8 mouse cellular contexts compared by ENCODE assay signal in the genomic region with DNA sequence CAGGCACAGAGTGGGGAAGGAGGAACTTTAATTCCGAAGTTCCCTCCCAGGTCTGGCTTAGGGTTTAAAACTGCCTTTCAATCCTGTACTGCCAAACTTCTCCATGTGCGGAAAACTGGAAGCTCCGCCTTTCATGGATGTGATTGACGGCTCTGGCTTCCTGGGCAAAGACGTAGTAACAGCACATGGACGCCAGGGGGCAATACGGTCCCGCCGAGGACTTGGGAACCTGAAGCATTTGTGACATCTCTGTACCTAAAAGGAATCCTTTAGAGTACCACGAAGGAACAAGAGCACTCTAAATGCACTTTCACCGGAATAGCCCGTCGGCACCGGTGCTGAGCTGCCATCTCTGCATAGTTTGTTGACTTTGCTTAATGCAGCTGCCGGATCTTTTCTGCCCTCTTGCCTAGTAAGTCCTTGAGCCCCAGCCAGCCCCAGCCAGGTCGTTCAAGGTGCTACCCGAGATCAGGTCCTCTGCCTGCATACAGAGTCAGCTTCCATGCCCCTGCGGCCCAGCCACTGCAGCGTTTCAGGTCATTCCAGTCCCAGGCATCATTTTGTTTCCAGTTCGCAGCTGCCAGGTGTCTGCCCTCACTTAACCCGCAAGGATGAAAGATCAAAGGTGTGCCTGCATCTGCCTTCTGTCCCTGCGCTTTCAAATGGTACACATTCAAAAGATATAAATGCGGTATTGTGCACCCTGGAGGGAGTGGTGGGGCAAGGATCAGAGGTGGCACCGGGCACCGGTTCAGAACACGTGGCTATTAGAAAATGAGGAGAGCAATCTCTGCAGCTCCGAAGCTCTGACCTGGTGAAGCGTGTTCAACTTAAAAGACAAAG.
A peak's percentile ranks its signal among the peaks of the same experiment; 100 is the strongest.
DNase-seq lines count a peak whose midpoint lies in the region; ATAC-seq and TF ChIP-seq lines count a peak whose summit lies in the region.

No protein-coding gene starts in this region.

- no peak for TF ChIP-seq EP300 in heart, postnatal 0 days (IDR thresholded peaks at IDR 0.05; ENCODE audit: low read depth)

- no peaks in the 10 kb centered on the region for H3K36me3 ChIP-seq in forebrain, embryonic 12.5 days (replicated peaks)
- H3K36me3 ChIP-seq in heart, postnatal 0 days (replicated peaks; ENCODE audit: control insufficient read depth, insufficient read depth, low read length) = no peaks in the 10 kb centered on the region
- no peaks in the 10 kb centered on the region for H3K36me3 ChIP-seq in liver, embryonic 15.5 days (replicated peaks)
- no peaks in the 10 kb centered on the region for H3K36me3 ChIP-seq in neural tube, embryonic 13.5 days

- no peaks in the 10 kb centered on the region for H3K9me3 ChIP-seq in forebrain, embryonic 12.5 days
- H3K9me3 ChIP-seq in heart, postnatal 0 days (replicated peaks; ENCODE audit: control insufficient read depth, low read length) = no peaks in the 10 kb centered on the region
- no peaks in the 10 kb centered on the region for H3K9me3 ChIP-seq in liver, embryonic 15.5 days (replicated peaks)
- H3K9me3 ChIP-seq in neural tube, embryonic 13.5 days = no peaks in the 10 kb centered on the region

- H3K4me1 ChIP-seq in forebrain, embryonic 12.5 days = peaks cover 8% of the 10 kb centered on the region; the same call in 1 of the 2 replicates
- H3K4me1 ChIP-seq in heart, postnatal 0 days (ENCODE audit: control insufficient read depth, insufficient read depth) = no peaks in the 10 kb centered on the region
- no peaks in the 10 kb centered on the region; the same call in 1 of the 2 replicates for H3K4me1 ChIP-seq in liver, embryonic 15.5 days (replicated peaks)
- peaks cover 9% of the 10 kb centered on the region for H3K4me1 ChIP-seq in neural tube, embryonic 13.5 days (replicated peaks)

- DNase-seq in CD4-positive, CD25-positive, alpha-beta regulatory T cell, adult 2 months (ENCODE audit: low read depth, low spot score) = peak; percentile 78
- DNase-seq in c-Kit-positive CD71-negative TER-119-negative erythroid progenitor cells, embryonic 14.5 days (ENCODE audit: low read depth) = peak; percentile 35
- DNase-seq in heart, postnatal 0 days (ENCODE audit: low spot score) = peak; percentile 71
- DNase-seq in kidney, postnatal 36 days = peak; percentile 81 to 90
- DNase-seq in telencephalon, adult 2 months (ENCODE audit: low read depth, low spot score) = peak; percentile 42

- peak; percentile 75 for ATAC-seq in forebrain, embryonic 12.5 days (ENCODE audit: low FRiP score)
- peak; percentile 78 for ATAC-seq in heart, postnatal 0 days (ENCODE audit: insufficient read depth, low read depth)
- no peak for ATAC-seq in liver, embryonic 15.5 days (ENCODE audit: insufficient read depth)
- peak; percentile 70 for ATAC-seq in neural tube, embryonic 13.5 days (ENCODE audit: low read depth)

- peak overlapping the region; percentile 54 for H3K4me2 ChIP-seq in forebrain, embryonic 12.5 days
- H3K4me2 ChIP-seq in heart, postnatal 0 days (ENCODE audit: low read depth, low read length) = peak overlapping the region; percentile 43
- H3K4me2 ChIP-seq in liver, embryonic 15.5 days = peak overlapping the region; percentile 32
- peak overlapping the region; percentile 59 for H3K4me2 ChIP-seq in neural tube, embryonic 13.5 days

- H3K27ac ChIP-seq in forebrain, embryonic 12.5 days = no peak overlapping the region
- H3K27ac ChIP-seq in heart, postnatal 0 days (ENCODE audit: low read depth) = no peak overlapping the region
- H3K27ac ChIP-seq in liver, embryonic 15.5 days (replicated peaks) = no peak overlapping the region
- no peak overlapping the region for H3K27ac ChIP-seq in neural tube, embryonic 13.5 days (replicated peaks)

- peaks cover 15% of the 10 kb centered on the region for H3K27me3 ChIP-seq in forebrain, embryonic 12.5 days
- H3K27me3 ChIP-seq in heart, postnatal 0 days (ENCODE audit: control insufficient read depth, insufficient read depth, low read length) = peaks cover 6% of the 10 kb centered on the region; the same call in 1 of the 2 replicates
- H3K27me3 ChIP-seq in liver, embryonic 15.5 days = peaks cover 20% of the 10 kb centered on the region
- peaks cover 7% of the 10 kb centered on the region; the same call in 1 of the 2 replicates for H3K27me3 ChIP-seq in neural tube, embryonic 13.5 days

- peak overlapping the region; percentile 23 for H3K4me3 ChIP-seq in forebrain, embryonic 12.5 days (replicated peaks)
- peak overlapping the region; percentile 13; the same call in 1 of the 2 replicates for H3K4me3 ChIP-seq in heart, postnatal 0 days (ENCODE audit: low read depth, low read length)
- H3K4me3 ChIP-seq in liver, embryonic 15.5 days (replicated peaks) = no peak overlapping the region
- peak overlapping the region; percentile 30 for H3K4me3 ChIP-seq in neural tube, embryonic 13.5 days

- WGBS in forebrain, embryonic 12.5 days = 5% methylated on average over 28 of the region's 28 CpGs
- WGBS in heart, postnatal 0 days = 3% methylated on average over 28 of the region's 28 CpGs
- 5% methylated on average over 28 of the region's 28 CpGs for WGBS in liver, embryonic 15.5 days (ENCODE audit: insufficient replicate concordance)
- 7% methylated on average over 28 of the region's 28 CpGs for WGBS in neural tube, embryonic 13.5 days

- peak; percentile 88 for TF ChIP-seq CTCF in heart, postnatal 0 days (IDR thresholded peaks at IDR 0.05; ENCODE audit: low read depth)

- H3K9ac ChIP-seq in forebrain, embryonic 12.5 days = 0 out of 2 replicates have a peak overlapping the region, but pooled peaks have one; percentile 17
- H3K9ac ChIP-seq in heart, postnatal 0 days (replicated peaks; ENCODE audit: low read depth, low read length) = no peak overlapping the region
- no peak overlapping the region for H3K9ac ChIP-seq in liver, embryonic 15.5 days
- H3K9ac ChIP-seq in neural tube, embryonic 13.5 days = peak overlapping the region; percentile 58

Comparison
In these comparisons a context has a peak if more than half of its experiments do, and no peak if none do; other contexts are left out.
1. DNase-seq: peak in every context shown above with its lines; median percentile 86 in kidney, postnatal 36 days; 78 in CD4-positive, CD25-positive, alpha-beta regulatory T cell, adult 2 months; 71 in heart, postnatal 0 days; 42 in telencephalon, adult 2 months; 35 in c-Kit-positive CD71-negative TER-119-negative erythroid progenitor cells, embryonic 14.5 days.
2. H3K9ac ChIP-seq: peak in forebrain, embryonic 12.5 days (single experiment) and neural tube, embryonic 13.5 days (single experiment); none in heart, postnatal 0 days (single experiment) and liver, embryonic 15.5 days (single experiment).
3. Peak in every context shown above with its lines, with median percentiles within 50 percentile points of each other: H3K4me2 ChIP-seq.